Mouse (Mus musculus) megakaryocyte, embryonic 14.5 days (primary cell): ENCODE results near the gene Prr36. TPM values are rescaled to one million over a fixed set of nuclear protein-coding genes. Genes with fewer than 3 reads are reported as not detected.
"Not testable (repeated sequence)": the region's sequence is repeated elsewhere in the genome, so short reads cannot be mapped to it uniquely, and the experiment has no call there.

Source experiments
- H3K27me3 ChIP-seq: replicated peaks from 2 replicates; pipeline ENCODE3; 2012; ENCODE audit warnings: inconsistent platforms
- H3K36me3 ChIP-seq: replicated peaks from 2 replicates; pipeline ENCODE3; 2012; ENCODE audit warnings: low read length, inconsistent platforms, mixed read lengths
- H3K4me1 ChIP-seq: 2 replicates; pipeline ENCODE4 v1.6.1; 2012; ENCODE audit warnings: inconsistent platforms
- H3K4me3 ChIP-seq: replicated peaks from 2 replicates; pipeline ENCODE3; 2012; ENCODE audit warnings: moderate library complexity, mild to moderate bottlenecking, inconsistent platforms
- H3K9me3 ChIP-seq: 2 replicates; pipeline ENCODE4 v1.6.1; 2012; ENCODE audit warnings: inconsistent platforms
- FLI1 ChIP-seq: IDR thresholded peaks from 2 replicates; pipeline ENCODE4 v1.6.1; 2012; ENCODE audit warnings: low read length, inconsistent platforms, mixed read lengths
- GATA1 ChIP-seq: IDR thresholded peaks from 3 replicates; pipeline ENCODE4 v1.6.1; 2012; ENCODE audit warnings: mixed read lengths, low read length, inconsistent platforms, borderline replicate concordance
- polyA plus RNA-seq: library from polyadenylated mRNA; stranded (reverse); fragments of >175 nt; gene quantifications from 2 replicates; pipeline ENCODE4 v1.2.3, GENCODE M21; 2012; ENCODE audit warnings: low replicate concordance; ENCODE audit not compliant: insufficient read depth

The Prr36 gene
- polyA plus RNA-seq: 0.22 TPM in 1 of 2 replicates, not detected in the other

GRCm38 (mm10) chr8:4216791-4217621 is at the start of gene Prr36:
TSS of gene Prr36 (minus strand) at chr8:4217459.
- Histone ChIP-seq H3K36me3 (no peaks in the 10 kb centered on the region), H3K9me3 (no peaks in the 10 kb centered on the region), H3K27me3 (peaks cover 62% of the 10 kb centered on the region), H3K4me1 (peaks cover 58% of the 10 kb centered on the region), H3K4me3 (peak within 1 kb of the TSS; percentile 83)
- TF ChIP-seq GATA1: no peak
- TF ChIP-seq FLI1: no peak

GRCm38 (mm10) chr8:4265160-4265914 is 48.1 kb upstream of the Prr36 start:
- Histone ChIP-seq H3K4me1 (peaks cover 21% of the 10 kb centered on the region), H3K9me3 (no peaks in the 10 kb centered on the region), H3K27me3 (no peaks in the 10 kb centered on the region), H3K36me3 (peaks cover 100% of the 10 kb centered on the region), H3K4me3 (no peak overlapping the region)
- TF ChIP-seq GATA1: no peak
- no peak for TF ChIP-seq FLI1

GRCm38 (mm10) chr8:4263105-4263791 is 46.0 kb upstream of the Prr36 start:
- Histone ChIP-seq H3K36me3 (peaks cover 91% of the 10 kb centered on the region), H3K9me3 (no peaks in the 10 kb centered on the region), H3K27me3 (no peaks in the 10 kb centered on the region), H3K4me1 (peaks cover 42% of the 10 kb centered on the region), H3K4me3 (no peak overlapping the region)
- TF ChIP-seq FLI1 (no peak), GATA1 (no peak)

GRCm38 (mm10) chr8:4259805-4260170 is 42.5 kb upstream of the Prr36 start:
- H3K4me3 ChIP-seq: no peak overlapping the region
- no peaks in the 10 kb centered on the region for H3K27me3 ChIP-seq
- peaks cover 81% of the 10 kb centered on the region for H3K36me3 ChIP-seq
- H3K9me3 ChIP-seq: no peaks in the 10 kb centered on the region
- peaks cover 46% of the 10 kb centered on the region for H3K4me1 ChIP-seq
- TF ChIP-seq FLI1: no peak
- no peak for TF ChIP-seq GATA1

DNA sequence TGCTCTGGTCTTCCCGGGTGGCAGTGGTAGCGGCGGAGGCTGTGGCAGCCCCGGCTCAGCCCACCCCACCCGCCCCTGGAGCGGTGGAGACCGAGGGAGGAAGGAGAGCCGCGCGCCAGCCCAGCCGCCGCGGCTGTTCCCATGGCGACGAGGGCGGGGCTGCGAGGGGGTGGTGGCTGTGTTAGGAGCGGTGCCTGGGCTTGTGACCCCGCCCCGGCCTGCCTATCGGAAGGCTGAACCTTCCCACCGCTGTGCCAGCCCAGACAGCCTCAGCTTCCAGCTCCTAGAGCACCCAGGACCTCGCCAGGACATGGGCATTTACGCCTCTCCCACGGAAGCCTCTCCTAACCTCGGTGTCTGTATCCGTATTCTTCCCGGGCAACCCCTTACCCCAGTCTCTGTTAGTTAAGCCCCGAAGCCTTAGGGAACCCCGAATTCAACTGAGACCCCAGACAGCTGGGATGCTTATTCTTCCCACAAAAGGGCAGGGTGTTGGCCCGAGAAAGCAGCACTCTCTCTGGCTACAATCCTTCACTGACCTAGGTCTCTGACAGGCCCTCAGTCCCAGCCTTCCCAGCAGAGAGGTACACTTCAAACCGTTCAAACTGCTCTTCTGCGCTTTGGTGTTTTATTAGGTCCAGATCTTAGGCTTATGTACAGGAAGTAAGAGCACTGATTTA is 42.0 kb upstream of the Prr36 start, which contains the start of gene Ctxn1:
TSS of gene Ctxn1 (minus strand) at position 150 of the 680 bp plus-strand sequence.
- Histone ChIP-seq H3K36me3 (peaks cover 81% of the 10 kb centered on the region), H3K4me3 (peak within 1 kb of the TSS; percentile 94), H3K27me3 (no peaks in the 10 kb centered on the region), H3K4me1 (peaks cover 47% of the 10 kb centered on the region), H3K9me3 (no peaks in the 10 kb centered on the region)
- TF ChIP-seq GATA1 (no peak), FLI1 (no peak)

DNA sequence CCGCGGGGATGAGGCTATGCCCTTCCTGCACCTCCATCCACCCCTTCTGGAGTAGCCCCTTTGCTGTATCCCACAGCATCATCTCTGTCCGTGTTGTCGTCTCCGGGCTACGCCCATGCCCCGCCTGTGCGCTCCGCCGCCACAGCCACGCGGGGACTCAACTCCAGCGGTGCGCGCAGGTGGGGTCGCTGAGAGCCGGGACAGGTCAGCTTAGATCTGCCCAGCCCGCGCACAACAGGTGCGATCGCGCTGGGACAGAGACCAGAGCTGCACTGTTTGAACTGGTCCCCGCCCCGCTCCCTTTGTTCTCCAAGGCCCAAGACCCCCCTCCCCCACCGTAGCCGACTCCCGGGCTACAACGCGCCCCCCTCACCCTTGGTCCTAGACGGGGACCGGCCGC is 41.4 kb upstream of the Prr36 start:
- H3K4me3 ChIP-seq: peak overlapping the region; percentile 94
- peaks cover 49% of the 10 kb centered on the region for H3K4me1 ChIP-seq
- H3K27me3 ChIP-seq: no peaks in the 10 kb centered on the region
- peaks cover 77% of the 10 kb centered on the region for H3K36me3 ChIP-seq
- no peaks in the 10 kb centered on the region for H3K9me3 ChIP-seq
- TF ChIP-seq GATA1: no peak

GRCm38 (mm10) chr8:4258233-4258632 is 41.0 kb upstream of the Prr36 start:
- H3K9me3 ChIP-seq: no peaks in the 10 kb centered on the region
- TF ChIP-seq FLI1 (no peak), GATA1 (no peak)
- H3K27me3 ChIP-seq: no peaks in the 10 kb centered on the region
- H3K4me1 ChIP-seq: peaks cover 49% of the 10 kb centered on the region
- H3K36me3 ChIP-seq: peaks cover 73% of the 10 kb centered on the region
- H3K4me3 ChIP-seq: peak overlapping the region; percentile 94

GRCm38 (mm10) chr8:4257350-4257749 is 40.1 kb upstream of the Prr36 start:
- no peak overlapping the region for H3K4me3 ChIP-seq
- TF ChIP-seq GATA1 (no peak), FLI1 (no peak)
- peaks cover 64% of the 10 kb centered on the region for H3K36me3 ChIP-seq
- H3K27me3 ChIP-seq: no peaks in the 10 kb centered on the region
- H3K4me1 ChIP-seq: peaks cover 46% of the 10 kb centered on the region
- no peaks in the 10 kb centered on the region for H3K9me3 ChIP-seq

- peaks cover 49% of the 10 kb centered on the region for H3K4me1 ChIP-seq
- TF ChIP-seq GATA1: no peak
- no peak for TF ChIP-seq FLI1
- H3K4me3 ChIP-seq: no peak overlapping the region
- H3K27me3 ChIP-seq: no peaks in the 10 kb centered on the region
- H3K36me3 ChIP-seq: peaks cover 60% of the 10 kb centered on the region
- H3K9me3 ChIP-seq: no peaks in the 10 kb centered on the region
Observed at GRCm38 (mm10) chr8:4256911-4257310, 39.7 kb upstream of the Prr36 start.

DNA sequence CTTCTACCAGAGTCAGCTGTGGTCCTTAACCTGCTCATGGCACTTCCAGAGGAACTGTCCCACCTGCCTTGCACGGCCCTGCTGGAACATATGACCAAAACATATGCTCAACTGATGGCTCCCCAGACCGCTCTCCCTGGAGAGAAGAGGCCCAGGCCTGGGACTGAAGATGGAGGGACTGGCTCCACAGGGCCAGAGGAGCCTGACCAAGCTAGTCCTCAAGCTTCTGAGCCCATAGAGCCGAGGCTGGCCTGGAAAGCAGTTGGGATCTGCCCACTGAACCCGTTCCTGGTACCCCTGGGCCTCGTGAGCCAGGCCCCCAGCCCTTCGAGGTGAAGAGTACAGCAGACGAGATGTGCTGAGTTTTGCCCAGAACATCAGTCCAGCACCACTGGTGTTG is 38.2 kb upstream of the Prr36 start:
- not testable (repeated sequence) for H3K27me3 ChIP-seq, H3K9me3 ChIP-seq, H3K4me3 ChIP-seq
- peaks cover 59% of the 10 kb centered on the region for H3K4me1 ChIP-seq
- peaks cover 46% of the 10 kb centered on the region for H3K36me3 ChIP-seq
